Mouse (Mus musculus): ENCODE data around the gene Umad1. TPM values are rescaled to one million over a fixed set of nuclear protein-coding genes. Genes with fewer than 3 reads are reported as not detected.

Gene Umad1
- total and polyA plus RNA-seq, 3 experiments: 7.6 to 17.5 (median 10.0) TPM

DNA sequence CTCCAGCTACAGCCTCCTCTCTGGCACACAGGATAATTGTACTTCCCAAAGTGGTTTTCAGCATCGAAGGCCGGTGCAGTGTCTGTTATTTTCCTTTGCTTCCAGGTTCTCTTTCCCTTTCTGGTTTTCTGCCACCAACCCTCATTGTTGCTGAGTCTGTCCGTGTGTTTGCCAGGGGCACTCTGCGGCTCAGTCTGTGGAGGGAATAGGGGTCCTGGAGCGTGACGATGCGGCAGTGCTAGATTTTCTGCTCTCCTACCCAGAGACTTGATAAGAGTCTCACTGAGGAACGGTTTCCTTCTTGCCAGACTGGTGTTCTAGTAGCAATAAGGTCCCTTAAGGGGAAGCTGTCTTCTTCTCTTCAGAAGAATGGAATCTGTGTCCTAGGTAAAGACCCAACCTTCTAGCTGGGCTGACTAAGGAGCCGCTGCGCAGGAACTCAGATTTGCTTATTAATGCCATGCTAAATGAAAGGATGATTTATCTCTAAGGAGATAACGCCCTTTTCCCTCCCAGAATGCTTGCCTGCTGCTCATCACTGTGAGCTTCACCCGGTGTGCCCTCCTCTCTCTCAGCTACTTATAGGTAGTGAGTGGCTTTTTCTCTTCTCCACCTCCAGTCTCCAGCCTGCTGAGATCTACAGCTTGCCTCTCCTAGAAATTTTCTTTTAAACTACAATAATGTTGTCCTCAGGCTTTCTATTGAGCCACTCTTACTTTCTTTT is 105.1 kb downstream of the Umad1 start (continued):
- TF ChIP-seq GABPA (IDR thresholded peaks at IDR 0.05; ENCODE audit: insufficient replicate concordance, low read depth, low read length): no peak
- no peak for TF ChIP-seq CHD1 (IDR thresholded peaks at IDR 0.05; ENCODE audit: low read depth, low read length)
- TF ChIP-seq POLR2A (IDR thresholded peaks at IDR 0.05; ENCODE audit: low read depth, low read length): no peak

DNA sequence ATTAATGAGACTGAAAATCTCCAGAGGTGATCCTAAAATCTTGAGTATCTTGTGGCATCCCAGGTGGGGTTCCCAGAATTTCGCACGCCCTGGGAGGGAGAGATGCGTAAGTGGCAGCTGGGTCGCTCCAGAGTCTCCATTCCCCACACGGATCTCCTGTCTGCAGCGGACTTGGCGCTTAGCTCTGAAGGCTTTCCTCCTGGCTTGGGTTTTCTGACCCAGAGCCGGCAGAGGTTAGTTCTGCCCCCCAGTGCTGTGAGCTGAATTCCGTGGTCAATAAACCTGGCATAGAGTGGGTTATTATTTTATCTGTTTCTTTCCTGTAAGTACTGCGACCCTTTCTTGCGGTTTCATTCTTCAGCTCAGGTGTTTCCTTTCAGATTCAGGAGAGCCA is 105.7 kb downstream of the Umad1 start:
- Histone ChIP-seq H3K9ac (ENCODE audit: insufficient read depth, low read depth) (no peak overlapping the region), H3K36me3 (replicated peaks in 1 of 2; ENCODE audit: control insufficient read depth in 1 of 2, insufficient read depth in 1 of 2, low read length in 1 of 2) (no peaks in the 10 kb centered on the region), H3K79me2 (replicated peaks; ENCODE audit: control insufficient read depth, extremely low read depth, insufficient read depth, poor library complexity, severe bottlenecking) (no peaks in the 10 kb centered on the region), H3K27ac (ENCODE audit: insufficient read depth, low read depth) (no peak overlapping the region), H3K4me2 (ENCODE audit: insufficient read depth, low read depth, poor library complexity, severe bottlenecking) (no peak overlapping the region), H3K4me1 (ENCODE audit: control insufficient read depth in 1 of 2, insufficient read depth in 2 of 2) (no peaks in the 10 kb centered on the region), H3K9me3 (replicated peaks; ENCODE audit: low read length) (no peaks in the 10 kb centered on the region), H3K27me3 (replicated peaks) (no peaks in the 10 kb centered on the region), H3K4me3 (replicated peaks in 1 of 3; ENCODE audit: low read depth in 2 of 3, low read length in 2 of 3, poor library complexity in 1 of 3) (no peak overlapping the region)
- in situ Hi-C loops (cut with MboI; ENCODE audit: low pct_ligation_motif_present, low pct_unique_long_range_greater_than_20kb, low sequenced_read_pairs): no loop called here
- DNase-seq (ENCODE audit: extremely low read depth): no peak
- TF ChIP-seq POLR2A (IDR thresholded peaks at IDR 0.05; ENCODE audit: low read depth, low read length) (no peak), EP300 (IDR thresholded peaks at IDR 0.05; ENCODE audit: low read length) (no peak), MAX (IDR thresholded peaks at IDR 0.05; ENCODE audit: low read length) (no peak), HCFC1 (IDR thresholded peaks at IDR 0.05; ENCODE audit: low read depth, low read length) (no peak), ZNF384 (IDR thresholded peaks at IDR 0.05; ENCODE audit: low read depth, low read length) (no peak), POLR2AphosphoS2 (IDR thresholded peaks at IDR 0.05; ENCODE audit: low read depth, low read length) (no peak), USF2 (conservative IDR thresholded peaks at IDR 0.05; ENCODE audit: low read depth, low read length) (no peak), MEF2A (IDR thresholded peaks at IDR 0.05; ENCODE audit: borderline replicate concordance, low read depth, low read length) (no peak)
- dilution Hi-C loops (cut with MboI; ENCODE audit: extremely low pct_ligation_motif_present, extremely low pct_unique_long_range_greater_than_20kb, low sequenced_read_pairs): no loop called here

- DNase-seq (ENCODE audit: extremely low read depth): no peak
- in situ Hi-C loops (cut with MboI; ENCODE audit: low pct_ligation_motif_present, low pct_unique_long_range_greater_than_20kb, low sequenced_read_pairs) (no loop called here), dilution Hi-C loops (cut with MboI; ENCODE audit: extremely low pct_ligation_motif_present, extremely low pct_unique_long_range_greater_than_20kb, low sequenced_read_pairs) (no loop called here)
- H3K36me3 ChIP-seq (replicated peaks in 1 of 2; ENCODE audit: control insufficient read depth in 1 of 2, insufficient read depth in 1 of 2, low read length in 1 of 2): peaks cover 2 to 3% of the 10 kb centered on the region in 2 experiments
- no peaks in the 10 kb centered on the region for H3K4me1 ChIP-seq (ENCODE audit: control insufficient read depth in 1 of 2, insufficient read depth in 2 of 2)
- TF ChIP-seq USF2 (conservative IDR thresholded peaks at IDR 0.05; ENCODE audit: low read depth, low read length) (no peak), RAD21 (IDR thresholded peaks at IDR 0.05; ENCODE audit: low read depth, low read length) (no peak), MEF2A (IDR thresholded peaks at IDR 0.05; ENCODE audit: borderline replicate concordance, low read depth, low read length) (no peak), NELFE (IDR thresholded peaks at IDR 0.05; ENCODE audit: low read depth, low read length) (no peak), SIN3A (IDR thresholded peaks at IDR 0.05; ENCODE audit: low read length) (no peak), USF1 (IDR thresholded peaks at IDR 0.05; ENCODE audit: low read depth, low read length) (no peak), EP300 (IDR thresholded peaks at IDR 0.05; ENCODE audit: low read length) (no peak), JUND (conservative IDR thresholded peaks at IDR 0.05; ENCODE audit: low read depth, low read length) (no peak), TBP (conservative IDR thresholded peaks at IDR 0.05; ENCODE audit: low read depth, low read length) (no peak), ZC3H11A (IDR thresholded peaks at IDR 0.05; ENCODE audit: low read depth, low read length) (no peak), NRF1 (IDR thresholded peaks at IDR 0.05; ENCODE audit: low read depth, low read length) (no peak), POLR2AphosphoS2 (IDR thresholded peaks at IDR 0.05; ENCODE audit: low read depth, low read length) (no peak)
- H3K27ac ChIP-seq (ENCODE audit: insufficient read depth, low read depth): no peak overlapping the region
- no peaks in the 10 kb centered on the region for H3K27me3 ChIP-seq (replicated peaks)
- no peak overlapping the region for H3K4me2 ChIP-seq (ENCODE audit: insufficient read depth, low read depth, poor library complexity, severe bottlenecking)
- no peaks in the 10 kb centered on the region for H3K79me2 ChIP-seq (replicated peaks; ENCODE audit: control insufficient read depth, extremely low read depth, insufficient read depth, poor library complexity, severe bottlenecking)
- no peak overlapping the region for H3K4me3 ChIP-seq (replicated peaks in 1 of 3; ENCODE audit: low read depth in 2 of 3, low read length in 2 of 3, poor library complexity in 1 of 3)
- H3K9ac ChIP-seq (ENCODE audit: insufficient read depth, low read depth): no peak overlapping the region
- no peaks in the 10 kb centered on the region for H3K9me3 ChIP-seq (replicated peaks; ENCODE audit: low read length)
Measured at GRCm38 (mm10) chr6:8367675-8368074, 108.6 kb downstream of the Umad1 start.

Measured in CH12.LX (cell line).